Comparison of ENCODE assay signal across 22 mouse cellular contexts in the genomic region with DNA sequence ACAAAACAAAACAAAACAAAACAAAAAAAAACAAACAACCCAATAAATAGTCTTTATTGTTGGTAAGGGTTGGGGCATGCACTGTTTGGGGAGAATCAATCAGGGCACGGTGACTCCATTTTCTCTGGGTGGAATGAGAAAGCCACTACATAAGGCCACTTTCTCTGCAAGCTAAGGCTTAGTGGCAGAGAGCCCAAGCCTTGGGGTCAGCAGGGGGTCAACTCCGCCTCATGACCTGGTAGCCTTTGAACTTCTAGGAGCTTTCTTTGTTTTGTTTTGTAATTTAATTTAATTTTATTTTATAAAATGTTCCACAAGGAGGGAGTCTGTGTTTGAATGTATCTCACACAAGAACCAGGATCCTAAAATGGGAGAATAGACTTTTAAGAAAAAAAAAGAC.
DNase-seq lines count a peak whose midpoint lies in the region; ATAC-seq lines count a peak whose summit lies in the region.
"Had no signal": no experiment of that assay in that cellular context is flagged by ENCODE, and none has a peak within 500 bp of the region (broad histone marks: within the 10 kb centered on the region; RNA-seq: fewer than 3 reads in every experiment).

No protein-coding gene starts in this region.

- H3K4me1 ChIP-seq in embryonic facial prominence, embryonic 13.5 days, result peaks cover 47% of the 10 kb centered on the region
- H3K4me1 ChIP-seq in embryonic facial prominence, embryonic 10.5 days, result peaks cover 41% of the 10 kb centered on the region
- peaks cover 15% of the 10 kb centered on the region for H3K4me1 ChIP-seq in kidney, embryonic 15.5 days
- peaks cover 14% of the 10 kb centered on the region for H3K4me1 ChIP-seq in midbrain, embryonic 10.5 days
- peaks cover 13% of the 10 kb centered on the region; the same call in 1 of the 2 replicates for H3K4me1 ChIP-seq in midbrain, embryonic 16.5 days (ENCODE audit: control insufficient read depth, insufficient read depth, low read length)

- 53% methylated on average over 2 of the region's 2 CpGs for WGBS in embryonic facial prominence, embryonic 13.5 days
- 35% methylated on average over 2 of the region's 2 CpGs for WGBS in embryonic facial prominence, embryonic 10.5 days
- WGBS in kidney, embryonic 15.5 days, result 59% methylated on average over 2 of the region's 2 CpGs
- 38% methylated on average over 2 of the region's 2 CpGs for WGBS in midbrain, embryonic 10.5 days
- 49% methylated on average over 2 of the region's 2 CpGs for WGBS in midbrain, embryonic 16.5 days

- no peaks in the 10 kb centered on the region for H3K27me3 ChIP-seq in embryonic facial prominence, embryonic 13.5 days
- H3K27me3 ChIP-seq in embryonic facial prominence, embryonic 10.5 days (replicated peaks; ENCODE audit: low read depth, poor library complexity, severe bottlenecking), result no peaks in the 10 kb centered on the region
- H3K27me3 ChIP-seq in kidney, embryonic 15.5 days, result no peaks in the 10 kb centered on the region
- H3K27me3 ChIP-seq in midbrain, embryonic 10.5 days (ENCODE audit: low read depth, poor library complexity, severe bottlenecking), result no peaks in the 10 kb centered on the region
- H3K27me3 ChIP-seq in midbrain, embryonic 16.5 days (ENCODE audit: control insufficient read depth, insufficient read depth, low read depth, low read length), result no peaks in the 10 kb centered on the region
- H3K27me3 ChIP-seq: hindbrain, embryonic 12.5 days; limb, embryonic 12.5 days; megakaryocyte, embryonic 14.5 days; midbrain, embryonic 15.5 days; neural tube, embryonic 15.5 days had no signal

- ATAC-seq in embryonic facial prominence, embryonic 13.5 days (ENCODE audit: insufficient number of reproducible peaks, insufficient read depth, low FRiP score, low TSS enrichment, low read depth), result no peak
- ATAC-seq in kidney, embryonic 15.5 days (replicated peaks; ENCODE audit: low FRiP score), result no peak
- no peak for ATAC-seq in midbrain, embryonic 16.5 days
- ATAC-seq: forebrain, embryonic 14.5 days; intestine, embryonic 16.5 days; midbrain, embryonic 15.5 days had no signal

- no peak overlapping the region for H3K4me2 ChIP-seq in embryonic facial prominence, embryonic 13.5 days
- H3K4me2 ChIP-seq in kidney, embryonic 15.5 days, result no peak overlapping the region
- H3K4me2 ChIP-seq in midbrain, embryonic 16.5 days (ENCODE audit: low read length), result no peak overlapping the region
- H3K4me2 ChIP-seq: hindbrain, embryonic 12.5 days; limb, embryonic 12.5 days; midbrain, embryonic 15.5 days; neural tube, embryonic 15.5 days had no signal

- no peak overlapping the region for H3K9ac ChIP-seq in embryonic facial prominence, embryonic 13.5 days
- H3K9ac ChIP-seq in kidney, embryonic 15.5 days, result no peak overlapping the region
- H3K9ac ChIP-seq in midbrain, embryonic 16.5 days (ENCODE audit: low read depth, low read length), result no peak overlapping the region
- H3K9ac ChIP-seq: hindbrain, embryonic 12.5 days; liver, embryonic 14.5 days; midbrain, embryonic 15.5 days; neural tube, embryonic 15.5 days had no signal

- H3K4me3 ChIP-seq in embryonic facial prominence, embryonic 13.5 days, result no peak overlapping the region
- no peak overlapping the region for H3K4me3 ChIP-seq in embryonic facial prominence, embryonic 10.5 days
- H3K4me3 ChIP-seq in kidney, embryonic 15.5 days (replicated peaks), result no peak overlapping the region
- no peak overlapping the region for H3K4me3 ChIP-seq in midbrain, embryonic 10.5 days
- H3K4me3 ChIP-seq in midbrain, embryonic 16.5 days (ENCODE audit: low read depth, low read length), result no peak overlapping the region
- H3K4me3 ChIP-seq: hindbrain, embryonic 12.5 days; left cerebral cortex, adult 2 months; limb, embryonic 12.5 days; megakaryocyte, embryonic 14.5 days; midbrain, embryonic 15.5 days; neural tube, embryonic 15.5 days had no signal

- peak overlapping the region; percentile 49 for H3K27ac ChIP-seq in embryonic facial prominence, embryonic 13.5 days
- no peak overlapping the region for H3K27ac ChIP-seq in embryonic facial prominence, embryonic 10.5 days (replicated peaks)
- no peak overlapping the region for H3K27ac ChIP-seq in kidney, embryonic 15.5 days
- peak overlapping the region; percentile 59; the same call in 1 of the 2 replicates for H3K27ac ChIP-seq in midbrain, embryonic 10.5 days (replicated peaks)
- H3K27ac ChIP-seq in midbrain, embryonic 16.5 days (ENCODE audit: low read length), result no peak overlapping the region
- H3K27ac ChIP-seq: hindbrain, embryonic 12.5 days; left cerebral cortex, adult 2 months; limb, embryonic 12.5 days; liver, embryonic 14.5 days had no signal

- no peaks in the 10 kb centered on the region for H3K9me3 ChIP-seq in embryonic facial prominence, embryonic 13.5 days
- H3K9me3 ChIP-seq in embryonic facial prominence, embryonic 10.5 days, result no peaks in the 10 kb centered on the region
- H3K9me3 ChIP-seq in kidney, embryonic 15.5 days (replicated peaks), result no peaks in the 10 kb centered on the region
- H3K9me3 ChIP-seq in midbrain, embryonic 10.5 days (replicated peaks), result no peaks in the 10 kb centered on the region
- no peaks in the 10 kb centered on the region for H3K9me3 ChIP-seq in midbrain, embryonic 16.5 days (replicated peaks; ENCODE audit: control insufficient read depth, low read length, poor library complexity, severe bottlenecking)
- H3K9me3 ChIP-seq: hindbrain, embryonic 12.5 days; limb, embryonic 12.5 days; megakaryocyte, embryonic 14.5 days; midbrain, embryonic 15.5 days; neural tube, embryonic 15.5 days had no signal

- no peak for DNase-seq in embryonic facial prominence, embryonic 10.5 days (ENCODE audit: low spot score)
- DNase-seq in kidney, adult 18-20 months, result peak; percentile 51
- no peak for DNase-seq in midbrain, embryonic 10.5 days (ENCODE audit: low spot score)
- no peak for DNase-seq in adrenal gland, adult 8-10 months
- DNase-seq: adrenal gland, adult 2 months; layer of hippocampus, adult 9-11 months; lung, postnatal 10 days; right cerebral cortex, postnatal 14 days; spleen, adult 18-20 months; thymus, postnatal 25 days had no signal

- H3K36me3 ChIP-seq in embryonic facial prominence, embryonic 13.5 days, result peaks cover 5% of the 10 kb centered on the region; the same call in 1 of the 2 replicates
- H3K36me3 ChIP-seq in embryonic facial prominence, embryonic 10.5 days (replicated peaks), result no peaks in the 10 kb centered on the region
- H3K36me3 ChIP-seq in kidney, embryonic 15.5 days, result no peaks in the 10 kb centered on the region
- no peaks in the 10 kb centered on the region for H3K36me3 ChIP-seq in midbrain, embryonic 10.5 days
- no peaks in the 10 kb centered on the region for H3K36me3 ChIP-seq in midbrain, embryonic 16.5 days (ENCODE audit: control insufficient read depth, insufficient read depth, low read length)
- H3K36me3 ChIP-seq: hindbrain, embryonic 12.5 days; limb, embryonic 12.5 days; midbrain, embryonic 15.5 days; neural tube, embryonic 15.5 days had no signal

Comparison
In these comparisons a context has a peak if more than half of its experiments do, and no peak if none do; other contexts are left out.
1. H3K27ac ChIP-seq: peak in embryonic facial prominence, embryonic 13.5 days (single experiment) and midbrain, embryonic 10.5 days (single experiment); none in embryonic facial prominence, embryonic 10.5 days (single experiment), kidney, embryonic 15.5 days (single experiment) and midbrain, embryonic 16.5 days (single experiment).